Mouse (Mus musculus): ENCODE results near the gene Dmpk.

The Dmpk gene

GRCm38 (mm10) chr7:19076586-19076991, 7.1 kb upstream of the Dmpk start:
- no peak for DNase-seq

- DNase-seq, result no peak
These were observed 5.9 kb upstream of the Dmpk start for GRCm38 (mm10) chr7:19077761-19078160.

- DNase-seq, result no peak
These were observed 4.9 kb upstream of the Dmpk start for GRCm38 (mm10) chr7:19078732-19079131.

- DNase-seq, result no peak
These were observed 3.1 kb upstream of the Dmpk start for GRCm38 (mm10) chr7:19080451-19080950.

GRCm38 (mm10) chr7:19082171-19082570, 1.5 kb upstream of the Dmpk start:
- DNase-seq, result no peak

- DNase-seq, result no peak
These were observed 553 bp upstream of the Dmpk start for GRCm38 (mm10) chr7:19083096-19083495.

DNA sequence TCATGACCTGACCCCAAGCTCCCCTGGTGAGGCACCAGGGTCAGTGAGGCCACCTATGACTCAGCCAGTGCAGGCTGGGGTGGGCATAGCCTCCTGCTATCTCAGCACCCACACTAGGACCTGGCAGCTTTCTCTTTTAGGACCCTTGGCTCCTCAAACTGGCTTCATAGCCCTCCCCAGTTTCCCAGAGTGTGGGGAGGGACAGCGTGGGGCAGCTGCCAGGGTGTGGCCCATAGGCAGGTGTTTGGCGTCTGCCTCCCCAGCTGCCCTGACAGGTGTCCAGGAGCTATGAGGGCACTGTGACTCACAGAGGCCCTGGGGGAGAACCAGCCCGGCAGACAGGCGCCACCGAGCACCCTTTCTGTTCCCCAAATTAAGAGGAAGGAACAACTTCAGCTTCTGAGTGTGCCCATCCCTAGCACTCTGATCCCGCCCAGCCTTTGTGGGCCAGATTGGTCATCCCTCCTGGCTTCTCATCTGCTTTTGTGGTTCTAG, 675 bp downstream of the Dmpk start:
- no peak for DNase-seq

GRCm38 (mm10) chr7:19084921-19085473, 1.3 kb downstream of the Dmpk start:
- DNase-seq, result no peak

DNA sequence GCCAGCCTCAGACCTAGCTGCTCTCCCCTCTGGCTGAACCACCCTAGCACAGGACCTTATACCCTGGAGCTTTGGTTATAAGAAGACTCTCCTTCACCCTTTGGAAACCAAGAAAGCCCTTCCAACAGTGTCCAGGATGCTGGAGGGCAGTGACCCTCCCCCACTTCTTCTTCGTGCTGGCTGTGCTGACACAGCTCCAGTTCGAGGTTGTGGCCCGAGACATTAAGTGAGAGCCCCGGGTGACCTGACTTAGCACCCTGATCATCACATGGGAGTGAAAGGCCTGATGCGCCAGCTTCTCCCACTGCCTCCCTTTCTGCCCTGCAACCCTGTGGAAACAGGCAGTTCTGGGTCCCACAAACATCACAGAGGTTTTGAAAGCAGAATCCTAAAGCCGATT, 1.8 kb downstream of the Dmpk start:
- no peak for DNase-seq

DNA sequence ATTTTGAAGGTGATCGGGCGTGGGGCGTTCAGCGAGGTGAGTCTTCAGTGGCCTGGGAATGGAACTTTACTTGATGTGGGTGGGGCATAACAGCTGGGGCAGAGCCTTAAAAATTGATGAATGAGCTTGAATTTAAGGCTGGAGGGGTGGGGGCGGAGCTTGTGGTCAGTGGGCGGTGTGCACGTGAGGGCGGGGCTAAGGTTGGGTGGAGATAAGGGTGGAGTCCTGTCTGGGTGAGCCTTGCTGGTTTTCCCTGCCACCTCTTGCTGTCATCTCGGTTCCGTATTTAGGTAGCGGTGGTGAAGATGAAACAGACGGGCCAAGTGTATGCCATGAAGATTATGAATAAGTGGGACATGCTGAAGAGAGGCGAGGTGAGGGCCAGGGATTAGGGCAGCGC, 2.4 kb downstream of the Dmpk start:
- DNase-seq, result no peak

DNA sequence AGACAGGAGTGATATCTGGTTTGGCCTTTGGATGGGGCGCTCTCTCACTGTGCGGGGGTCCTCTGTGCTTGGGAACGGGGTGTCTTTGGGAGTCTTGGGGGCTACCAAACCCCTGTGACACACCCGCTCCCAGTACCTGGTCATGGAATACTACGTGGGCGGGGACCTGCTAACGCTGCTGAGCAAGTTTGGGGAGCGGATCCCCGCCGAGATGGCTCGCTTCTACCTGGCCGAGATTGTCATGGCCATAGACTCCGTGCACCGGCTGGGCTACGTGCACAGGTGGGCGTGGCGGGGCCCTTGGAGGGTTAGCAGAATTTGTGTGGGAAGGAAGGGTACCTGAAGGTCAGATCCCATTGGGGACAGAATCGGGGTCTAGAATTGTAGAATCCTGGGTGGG, 3.1 kb downstream of the Dmpk start:
- DNase-seq, result no peak

- DNase-seq, result peak; percentile 65
These were observed 5.2 kb downstream of the Dmpk start for GRCm38 (mm10) chr7:19088813-19089212.

DNA sequence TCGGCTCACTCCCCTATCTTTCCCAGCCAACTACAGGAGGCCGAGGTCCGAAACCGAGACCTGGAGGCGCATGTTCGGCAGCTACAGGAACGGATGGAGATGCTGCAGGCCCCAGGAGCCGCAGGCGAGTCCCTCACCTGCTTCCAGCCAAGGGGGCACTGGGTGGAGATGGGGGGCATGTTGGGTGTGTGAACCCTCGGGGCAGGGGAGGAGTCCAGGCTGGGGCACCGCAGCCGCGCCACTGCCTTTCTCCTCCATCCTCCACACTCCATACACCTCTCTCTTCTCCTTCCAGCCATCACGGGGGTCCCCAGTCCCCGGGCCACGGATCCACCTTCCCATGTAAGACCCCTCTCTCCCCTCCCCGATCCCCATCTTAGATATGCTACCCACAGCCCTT, 8.3 kb downstream of the Dmpk start:
- DNase-seq, result peak; percentile 6

DNA sequence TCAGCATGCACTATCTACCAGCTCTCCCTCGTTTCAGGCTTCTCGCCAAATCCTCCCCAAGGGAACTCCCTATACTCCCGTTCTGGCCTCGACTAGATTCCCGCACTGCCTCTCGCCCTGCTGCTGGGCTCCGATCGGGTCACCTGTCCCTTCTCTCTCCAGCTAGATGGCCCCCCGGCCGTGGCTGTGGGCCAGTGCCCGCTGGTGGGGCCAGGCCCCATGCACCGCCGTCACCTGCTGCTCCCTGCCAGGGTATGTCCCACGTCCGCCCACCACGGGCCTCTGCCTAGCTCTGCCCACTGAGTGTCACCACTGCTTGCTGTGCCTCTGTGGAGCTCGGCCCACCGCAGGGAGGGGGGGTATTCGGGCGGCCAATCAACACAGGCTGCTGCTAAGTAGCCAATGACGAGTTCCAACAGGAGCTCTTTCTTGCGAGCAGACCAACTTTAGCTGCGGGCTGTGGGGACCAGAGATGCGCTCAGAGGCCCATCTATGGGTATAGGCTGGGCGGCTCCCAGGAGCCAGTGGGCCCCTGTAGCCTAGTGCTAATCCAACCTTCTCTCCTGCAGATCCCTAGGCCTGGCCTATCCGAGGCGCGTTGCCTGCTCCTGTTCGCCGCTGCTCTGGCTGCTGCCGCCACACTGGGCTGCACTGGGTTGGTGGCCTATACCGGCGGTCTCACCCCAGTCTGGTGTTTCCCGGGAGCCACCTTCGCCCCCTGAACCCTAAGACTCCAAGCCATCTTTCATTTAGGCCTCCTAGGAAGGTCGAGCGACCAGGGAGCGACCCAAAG, 8.9 kb downstream of the Dmpk start:
- DNase-seq, result peak; percentile 32

GRCm38 (mm10) chr7:19093174-19093521, 9.5 kb downstream of the Dmpk start:
- peak; percentile 76 for DNase-seq

DNA sequence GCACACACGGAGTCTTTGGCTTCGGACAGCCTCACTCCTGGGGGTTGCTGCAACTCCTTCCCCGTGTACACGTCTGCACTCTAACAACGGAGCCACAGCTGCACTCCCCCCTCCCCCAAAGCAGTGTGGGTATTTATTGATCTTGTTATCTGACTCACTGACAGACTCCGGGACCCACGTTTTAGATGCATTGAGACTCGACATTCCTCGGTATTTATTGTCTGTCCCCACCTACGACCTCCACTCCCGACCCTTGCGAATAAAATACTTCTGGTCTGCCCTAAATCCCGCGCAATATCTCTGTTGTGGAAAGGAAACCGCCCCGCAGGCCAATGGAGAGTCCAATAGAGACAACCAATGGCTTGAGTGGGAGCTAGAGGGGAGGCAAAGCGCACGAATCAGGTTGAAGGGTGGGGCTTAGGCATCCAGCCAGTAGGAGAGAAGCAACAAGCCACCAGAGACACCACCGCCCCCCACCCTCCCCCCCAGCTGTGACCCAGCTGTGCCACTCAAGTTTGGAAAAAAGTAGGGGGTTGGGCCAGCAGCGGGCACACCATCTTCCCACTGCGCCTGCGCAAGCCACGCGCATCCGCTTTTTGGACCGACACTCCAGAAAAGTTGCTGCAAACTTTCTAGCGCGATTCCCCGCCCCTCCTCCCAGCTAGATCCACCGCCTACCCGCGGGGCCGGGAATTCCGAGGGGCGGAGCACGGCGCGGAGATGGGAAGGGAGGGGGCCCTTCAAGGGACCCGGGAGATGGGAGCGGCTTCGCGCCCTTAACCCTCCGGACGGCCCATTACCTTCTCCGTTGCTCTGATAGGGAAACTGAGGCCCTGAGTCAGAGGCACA, 10.1 kb downstream of the Dmpk start:
- peak; percentile 85 for DNase-seq

- peak; percentile 47 for DNase-seq
These were observed 10.8 kb downstream of the Dmpk start, which contains the start of gene Six5 for GRCm38 (mm10) chr7:19094471-19094825. Six5 (plus strand) TSS chr7:19094594.

GRCm38 (mm10) chr7:19094826-19095750, 11.4 kb downstream of the Dmpk start:
- peak; percentile 50 for DNase-seq

GRCm38 (mm10) chr7:19095751-19096110, 12.1 kb downstream of the Dmpk start:
- peak; percentile 37 for DNase-seq

- no peak for DNase-seq
These were observed 12.8 kb downstream of the Dmpk start for GRCm38 (mm10) chr7:19096421-19096976.

DNA sequence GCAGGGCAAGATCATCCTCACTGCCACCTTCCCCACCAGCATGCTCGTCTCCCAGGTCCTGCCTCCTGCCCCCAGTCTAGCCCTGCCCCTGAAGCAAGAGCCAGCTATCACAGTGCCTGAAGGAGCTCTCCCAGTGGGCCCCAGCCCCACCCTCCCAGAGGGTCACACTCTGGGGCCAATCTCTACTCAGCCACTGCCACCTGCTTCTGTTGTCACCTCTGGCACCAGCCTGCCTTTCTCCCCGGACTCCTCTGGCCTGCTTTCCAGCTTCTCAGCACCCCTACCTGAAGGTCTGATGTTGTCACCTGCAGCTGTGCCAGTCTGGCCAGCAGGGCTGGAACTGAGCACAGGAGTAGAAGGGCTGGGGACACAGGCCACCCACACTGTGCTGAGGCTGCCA, 13.6 kb downstream of the Dmpk start:
- DNase-seq, result no peak

GRCm38 (mm10) chr7:19097863-19098262, 14.2 kb downstream of the Dmpk start:
- DNase-seq, result no peak

Measured in right cerebral cortex, postnatal 14 days (tissue).